Mouse (Mus musculus): ENCODE measurements at regions not wholly inside any gene's neighbourhood (a gene's known extent, or its start where the extent isn't known, plus 50 kb on each side); places are given as distances from the start of the nearest gene placed in this dataset.

DNA sequence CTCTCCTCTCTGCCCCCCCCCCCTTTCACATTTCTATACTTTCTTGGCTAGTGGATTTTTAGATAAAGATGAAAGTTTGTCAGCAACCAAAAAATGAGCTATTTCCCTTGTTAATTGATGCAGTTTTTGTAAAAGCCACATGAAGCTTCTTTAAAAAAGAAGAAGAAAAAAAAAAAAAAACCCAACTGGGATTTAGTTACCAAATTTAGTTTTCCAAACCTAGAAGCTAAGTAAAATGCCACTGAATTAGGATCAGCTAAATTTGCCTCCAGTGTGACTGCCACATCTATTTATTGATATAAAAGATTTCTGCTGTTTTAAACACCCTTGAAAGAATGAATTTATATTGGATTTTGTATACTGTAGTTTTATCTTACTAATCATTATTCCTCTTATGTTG, 1381.5 kb downstream of the Defb40 start:
- DNase-seq (ENCODE audit: low spot score in 2 of 2) = no peak

DNA sequence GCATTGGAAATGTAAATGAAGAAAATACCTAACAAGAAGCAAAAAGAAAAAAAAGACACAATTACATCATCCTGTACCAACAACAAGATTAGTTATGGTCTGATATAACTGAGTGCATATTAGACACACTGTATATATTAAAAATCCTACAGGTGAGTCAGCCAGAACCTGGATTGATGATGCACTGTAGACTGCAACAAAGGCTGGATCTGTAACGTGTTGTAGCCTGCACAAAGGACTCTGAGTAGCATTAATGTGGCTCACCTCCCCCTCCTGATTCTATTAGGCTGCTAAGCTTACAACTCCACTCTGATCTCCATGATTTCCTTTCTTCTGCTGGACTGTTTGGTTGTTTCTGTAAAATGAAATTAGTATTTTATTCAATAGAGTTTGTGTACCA, 1383.4 kb downstream of the Defb40 start:
- no peak for DNase-seq (ENCODE audit: low spot score in 2 of 2)

DNA sequence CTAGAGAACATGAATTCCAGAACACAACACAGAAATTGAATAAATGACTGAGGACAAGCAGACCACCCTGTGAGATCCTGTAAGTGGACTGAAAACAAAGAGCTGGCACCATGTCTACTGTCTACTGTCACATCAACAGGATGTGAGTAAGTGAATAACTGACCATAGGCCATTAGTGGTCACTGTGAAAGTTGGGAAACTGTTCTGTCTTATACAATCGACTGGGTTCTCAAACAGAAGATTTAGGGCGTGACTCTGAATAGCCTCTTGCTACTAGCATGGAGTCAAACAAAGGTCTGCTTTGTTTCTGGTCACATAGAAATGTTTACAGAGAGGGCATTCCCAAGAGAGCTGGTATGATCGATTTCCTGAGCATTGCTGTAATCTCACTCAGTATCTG, 1387.9 kb downstream of the Defb40 start:
- DNase-seq (ENCODE audit: low spot score in 2 of 2) = no peak

DNA sequence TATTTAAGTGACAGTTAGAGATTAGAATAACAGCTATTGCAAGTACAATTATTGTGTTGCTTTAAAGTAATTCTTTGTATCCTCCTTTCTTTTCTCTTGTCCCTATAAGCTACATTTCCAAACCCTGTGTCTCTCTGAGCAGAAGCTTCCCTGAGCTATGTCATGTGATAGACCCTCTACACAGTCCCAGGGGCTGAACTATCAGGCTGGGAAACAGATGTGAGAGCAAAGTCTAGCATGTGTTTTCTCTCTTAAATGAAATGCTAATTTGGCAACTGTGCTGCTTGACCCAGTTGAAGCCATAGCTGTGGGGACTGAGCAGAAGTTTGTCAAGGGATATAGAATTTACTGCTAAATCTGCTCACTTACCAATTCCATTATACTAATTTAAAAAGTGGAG, 1389.9 kb downstream of the Defb40 start:
- DNase-seq (ENCODE audit: low spot score in 2 of 2) = no peak

DNA sequence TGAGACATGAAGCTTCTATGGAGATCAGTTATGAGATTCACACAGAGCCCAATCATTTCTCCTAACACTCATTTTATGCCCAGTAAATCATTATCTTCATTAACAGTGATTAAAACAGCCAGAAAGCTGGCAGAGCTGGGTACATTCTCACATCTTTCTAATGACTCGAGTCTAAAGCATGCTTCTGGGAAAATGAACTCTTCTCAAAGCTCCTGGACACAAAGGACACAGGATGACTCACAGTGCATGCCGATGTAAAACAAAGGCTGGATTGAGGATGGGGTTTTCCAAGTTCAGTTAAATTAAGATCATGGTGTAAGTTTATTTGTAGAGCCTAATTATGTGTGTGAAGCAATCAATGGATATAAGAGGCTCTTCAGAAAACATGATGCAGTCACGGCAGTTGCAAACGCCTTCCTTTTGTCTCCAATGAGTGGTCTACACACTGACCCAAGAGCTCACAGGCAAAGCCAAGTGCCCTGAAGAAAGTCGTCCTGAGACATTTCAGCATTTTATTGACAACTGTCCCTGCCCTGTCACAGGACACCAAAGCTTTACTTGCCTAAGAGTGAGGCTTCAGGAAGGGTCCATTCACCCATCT, 1390.7 kb downstream of the Defb40 start:
- no peak for DNase-seq (ENCODE audit: low spot score in 2 of 2)
